Mouse (Mus musculus) forelimb bud, embryonic 11.5 days (tissue): ENCODE results near the gene Cry1.

Experiments
- DNase-seq: peaks from one replicate; pipeline ENCODE4 v3.0.0-alpha.2; 2012; ENCODE audit warnings: low read depth, low spot score

Cry1 gene

GRCm38 (mm10) chr10:85184964-85185608 lies at the start of gene Cry1:
TSS of gene Cry1 (minus strand) at chr10:85185064.
- peak; percentile 97 for DNase-seq

- DNase-seq: no peak
These were observed 36.8 kb upstream of the Cry1 start for GRCm38 (mm10) chr10:85221771-85222050.

DNA sequence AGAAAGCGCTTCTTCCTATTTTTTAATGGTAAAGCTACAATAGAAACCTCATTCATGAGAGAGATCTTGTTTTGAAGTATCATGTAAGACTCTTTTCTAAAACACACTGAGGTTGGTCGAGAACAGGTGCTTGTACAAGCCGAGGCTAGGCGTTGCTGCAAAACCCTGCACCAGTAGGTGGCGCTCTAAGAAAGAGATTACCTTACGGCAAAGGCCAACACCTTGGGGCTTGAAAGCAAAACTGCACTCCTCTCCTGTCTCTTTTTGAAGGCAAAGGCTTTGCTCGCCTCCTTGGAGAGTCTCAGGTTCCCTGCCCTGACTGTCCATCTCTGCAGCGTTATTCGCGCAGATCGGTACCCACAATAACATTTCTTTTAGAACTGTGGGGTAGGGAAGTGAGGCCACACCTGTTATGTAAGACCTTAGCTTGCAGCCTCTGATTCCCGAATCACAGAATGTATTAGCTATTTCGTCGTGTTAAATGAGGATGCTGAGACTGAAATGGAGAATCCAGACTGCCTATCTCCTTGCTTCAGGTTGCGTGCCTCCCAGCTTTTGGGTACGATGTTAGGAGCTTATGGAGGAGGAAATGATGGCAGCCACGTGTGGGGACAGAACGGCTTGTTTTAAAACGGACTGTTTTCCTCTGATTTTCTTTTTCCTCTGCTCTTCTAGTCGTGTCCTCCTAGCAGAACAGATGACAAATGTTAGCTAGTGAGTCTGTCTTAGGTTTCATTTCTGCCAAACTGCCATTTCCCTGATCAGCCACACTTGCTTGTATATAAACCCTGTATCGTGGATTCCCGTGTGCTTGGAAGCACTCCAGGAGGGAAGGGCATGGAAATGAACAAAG lies 36.3 kb upstream of the Cry1 start:
- DNase-seq: peak; percentile 86

- no peak for DNase-seq
These were observed 30.0 kb upstream of the Cry1 start for GRCm38 (mm10) chr10:85214847-85215246.

- no peak for DNase-seq
These were observed 26.8 kb upstream of the Cry1 start for GRCm38 (mm10) chr10:85211673-85212072.

GRCm38 (mm10) chr10:85210125-85210524 lies 25.3 kb upstream of the Cry1 start:
- DNase-seq: no peak

DNA sequence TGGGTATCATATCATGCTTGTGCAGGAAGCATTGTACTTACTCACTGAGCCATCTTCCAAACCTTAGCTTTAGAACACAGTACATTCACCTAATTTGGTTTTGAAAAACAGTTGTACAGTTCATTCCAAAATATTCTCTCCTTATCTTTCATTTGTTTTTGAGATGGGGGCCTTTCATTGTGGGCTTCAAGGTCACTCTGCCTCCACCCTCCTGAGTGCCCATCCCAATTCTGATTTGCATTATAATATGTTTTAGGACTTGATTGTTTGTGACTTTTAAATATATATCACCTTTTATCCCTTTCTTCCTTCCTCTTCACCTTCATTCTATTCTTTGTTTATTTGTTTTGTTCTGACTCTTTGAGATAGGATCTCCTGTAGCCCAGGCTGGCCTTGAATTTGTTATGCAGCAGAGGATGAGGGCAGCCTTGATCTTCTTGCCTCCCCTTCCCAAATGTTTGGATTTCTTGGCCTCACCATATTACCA lies 24.3 kb upstream of the Cry1 start:
- DNase-seq: no peak

DNA sequence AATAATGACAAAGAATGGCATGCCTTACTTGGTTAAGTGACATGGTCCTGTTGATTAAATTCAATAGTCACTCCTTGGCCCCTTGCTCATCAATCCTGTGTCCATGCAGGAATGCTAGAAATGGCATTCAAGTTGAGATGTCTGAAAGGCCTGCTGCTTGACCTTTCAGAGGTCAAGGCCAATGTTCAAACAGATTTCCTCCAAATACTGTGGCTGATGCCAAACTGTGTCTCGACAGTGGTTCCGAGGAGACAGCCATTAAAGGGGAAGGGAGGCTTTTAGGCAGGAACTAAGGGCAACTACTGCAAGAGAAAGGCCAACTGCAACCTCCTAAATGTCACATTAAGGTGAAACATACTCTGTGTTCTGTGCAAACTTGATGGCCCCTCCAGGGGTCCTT lies 20.5 kb upstream of the Cry1 start:
- no peak for DNase-seq

- DNase-seq: no peak
These were observed 19.5 kb upstream of the Cry1 start for GRCm38 (mm10) chr10:85204255-85204855.

DNA sequence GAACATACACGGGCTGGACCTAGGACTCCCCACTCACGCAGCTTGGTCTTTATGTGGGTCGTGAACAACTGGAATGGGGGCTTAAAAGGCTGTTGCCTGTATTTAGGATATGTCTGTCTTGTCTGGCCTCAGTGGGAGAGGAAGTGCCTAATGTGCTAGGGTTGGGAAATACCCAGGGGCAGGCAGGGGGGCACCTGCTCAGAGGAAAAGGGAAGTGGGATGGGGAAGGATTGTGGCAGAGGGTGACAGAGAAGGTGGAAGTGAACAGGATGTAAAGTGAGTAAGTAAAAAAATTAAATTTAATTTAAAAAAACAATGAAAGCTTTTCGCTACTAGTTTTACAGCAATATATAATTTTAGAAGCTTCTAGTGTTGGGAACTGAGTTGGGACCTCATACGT lies 9.7 kb upstream of the Cry1 start:
- DNase-seq: no peak

- no peak for DNase-seq
These were observed 8.5 kb upstream of the Cry1 start for GRCm38 (mm10) chr10:85193321-85193720.

- no peak for DNase-seq
These were observed 5.8 kb upstream of the Cry1 start for GRCm38 (mm10) chr10:85190652-85191051.

DNA sequence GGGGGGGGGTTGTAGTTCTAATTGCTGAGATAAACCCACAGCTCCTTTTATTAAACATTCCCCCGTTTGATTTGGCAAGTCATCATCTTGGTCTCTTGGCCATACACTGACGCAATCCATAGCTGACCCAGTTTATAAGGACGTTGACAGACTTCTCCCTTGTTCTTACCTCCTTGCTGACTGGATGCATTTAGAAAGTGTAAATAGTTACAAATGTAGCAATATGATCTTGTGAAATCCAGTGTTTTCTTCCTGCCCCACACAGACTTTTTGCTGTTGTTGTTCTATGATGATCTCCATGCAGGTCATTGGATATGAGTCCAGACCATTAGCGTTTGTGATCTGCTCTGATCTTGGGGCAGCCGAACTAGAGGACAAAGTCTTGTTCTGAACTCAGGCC lies 5.1 kb upstream of the Cry1 start:
- DNase-seq: no peak

DNA sequence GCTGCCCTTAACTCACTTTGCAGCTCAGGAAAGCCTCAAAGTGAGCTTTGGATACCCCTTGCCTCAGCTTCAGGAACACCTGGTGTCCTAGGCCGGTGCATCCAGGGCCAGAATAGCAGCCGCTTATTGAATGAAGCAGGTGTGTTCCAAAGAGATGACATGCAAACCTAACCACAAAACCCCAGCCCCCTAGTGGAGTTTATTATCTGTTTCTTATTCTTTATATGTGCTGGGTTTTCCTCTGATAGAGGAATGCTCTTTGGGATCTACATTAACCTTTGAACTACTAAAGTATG lies 1.6 kb upstream of the Cry1 start:
- no peak for DNase-seq

DNA sequence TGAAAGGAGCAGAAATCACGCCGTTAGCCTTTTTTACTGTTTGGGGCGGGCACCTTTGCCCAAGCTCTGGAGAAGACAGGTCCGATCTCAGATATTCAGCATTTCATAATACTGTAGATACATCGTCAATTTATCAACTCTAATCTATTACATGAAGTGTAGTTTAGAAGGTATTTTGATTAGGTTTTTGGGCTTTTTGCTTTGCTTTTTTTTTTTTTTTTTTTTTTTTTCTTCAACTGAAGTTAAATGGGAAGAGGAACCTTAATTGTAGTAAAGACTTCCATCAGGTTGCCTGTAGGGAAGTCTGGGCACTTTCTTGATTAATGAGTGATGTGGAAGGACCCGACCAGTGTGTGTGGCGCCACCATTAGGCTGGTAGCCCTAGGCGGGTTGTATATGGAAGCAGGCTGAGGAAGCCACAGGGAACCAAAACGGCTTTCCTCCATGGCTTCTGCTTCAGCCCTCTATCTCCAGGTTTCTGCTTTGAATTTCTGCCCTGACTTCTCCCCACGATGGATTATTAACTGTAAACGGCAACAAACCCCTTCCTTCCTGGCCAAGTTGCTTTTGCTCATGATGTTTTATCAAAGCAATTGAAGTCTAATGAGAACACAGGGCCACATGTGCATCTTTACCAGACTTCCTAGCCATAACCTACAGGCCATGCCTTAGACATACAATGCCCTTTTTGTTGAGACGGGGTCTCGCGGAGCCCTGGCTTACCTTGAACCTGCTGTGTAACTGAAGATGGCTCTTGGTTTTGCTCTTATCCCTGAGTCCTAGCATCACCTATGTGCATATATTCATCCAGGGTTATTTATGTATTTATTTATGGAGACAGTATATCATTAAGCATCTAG lies 1.0 kb upstream of the Cry1 start:
- peak; percentile 9 for DNase-seq

GRCm38 (mm10) chr10:85184201-85184963 lies 482 bp downstream of the Cry1 start:
- peak; percentile 8 for DNase-seq

DNA sequence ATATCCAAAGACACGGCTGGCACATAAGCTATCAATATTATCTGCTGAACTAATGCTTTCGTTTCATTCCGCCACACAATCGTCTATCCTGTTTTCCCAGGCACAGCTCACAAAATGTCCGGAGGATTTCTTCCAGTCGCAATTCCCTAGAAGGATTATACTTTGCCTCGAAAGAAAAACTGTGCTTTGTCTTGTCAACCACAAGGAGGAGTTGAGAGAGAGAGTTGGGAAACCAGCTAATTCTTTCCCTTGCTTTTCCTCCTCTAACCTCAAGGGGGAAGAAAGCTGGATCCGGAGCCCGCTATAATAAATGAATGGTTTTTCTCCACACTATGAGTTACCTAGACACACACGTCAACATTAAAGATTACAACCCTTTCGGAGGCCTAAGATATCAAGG lies 1.2 kb downstream of the Cry1 start:
- DNase-seq: peak; percentile 80

GRCm38 (mm10) chr10:85182766-85183165 lies 2.1 kb downstream of the Cry1 start:
- no peak for DNase-seq

GRCm38 (mm10) chr10:85176640-85177039 lies 8.2 kb downstream of the Cry1 start:
- DNase-seq: no peak

- no peak for DNase-seq
These were observed 19.6 kb downstream of the Cry1 start for GRCm38 (mm10) chr10:85165306-85165705.

DNA sequence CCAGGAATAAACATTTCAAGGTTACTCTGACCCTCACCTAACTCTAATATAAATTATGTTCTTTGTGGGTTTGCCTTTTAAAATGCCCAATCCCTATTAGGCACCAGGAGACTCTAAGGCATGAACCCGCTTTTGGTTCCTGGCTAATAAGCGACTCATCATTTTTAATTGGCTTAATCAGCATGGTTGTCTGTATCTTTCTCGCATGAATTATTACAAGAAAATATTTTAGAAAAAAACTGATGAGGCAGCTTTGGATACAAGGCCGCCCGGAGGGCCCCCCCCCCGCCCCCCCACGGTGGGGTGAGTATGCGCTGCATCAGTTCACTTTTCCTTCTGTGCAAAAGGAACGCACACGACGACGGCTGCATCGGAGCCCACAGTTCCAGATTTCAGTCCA lies 20.1 kb downstream of the Cry1 start:
- no peak for DNase-seq
